Mouse (Mus musculus): Measurements from ENCODE around the gene Gm37240.

- TF ChIP-seq ZNF384 (IDR thresholded peaks at IDR 0.05; ENCODE audit: low read depth, low read length) (no peak), ZC3H11A (IDR thresholded peaks at IDR 0.05; ENCODE audit: borderline replicate concordance, low read depth, low read length) (no peak), MAFK (IDR thresholded peaks at IDR 0.05; ENCODE audit: insufficient read depth, low read depth, low read length) (no peak)
These were observed 27.5 kb upstream of the Gm37240 start for GRCm38 (mm10) chr3:85914806-85915205.

Data from ES-E14 (cell line).